Mouse (Mus musculus) thymus, postnatal 10 days (tissue): Measurements from ENCODE around the gene Prl8a1.

Source experiments
- DNase-seq, 2 experiments: peaks; one replicate each; pipeline ENCODE4 v3.0.0; 2021; ENCODE audit warnings: low spot score in 2 of 2

The Prl8a1 gene

DNA sequence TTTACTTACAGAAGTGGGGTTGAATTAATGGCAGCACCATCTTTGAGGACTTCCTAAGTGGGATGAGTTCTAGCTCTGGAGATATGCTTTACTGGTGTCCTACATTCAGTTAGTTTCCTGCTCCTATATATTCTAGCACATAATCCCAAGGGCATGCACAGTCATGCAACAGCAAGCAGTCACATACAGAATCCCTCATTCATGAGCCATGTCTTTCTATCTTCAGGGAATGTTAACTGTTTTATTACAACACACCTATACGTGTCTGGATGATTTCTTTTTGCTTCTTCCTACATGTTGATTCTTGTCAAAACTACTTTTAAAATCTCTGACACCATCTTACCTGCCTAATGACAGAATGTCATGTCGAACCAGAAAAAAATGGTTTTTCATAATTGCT, at the start of gene Prl8a1:
Gene Prl8a1, minus strand, starts transcription at position 101 of the 400 bp plus-strand sequence.
- no peak for DNase-seq

DNA sequence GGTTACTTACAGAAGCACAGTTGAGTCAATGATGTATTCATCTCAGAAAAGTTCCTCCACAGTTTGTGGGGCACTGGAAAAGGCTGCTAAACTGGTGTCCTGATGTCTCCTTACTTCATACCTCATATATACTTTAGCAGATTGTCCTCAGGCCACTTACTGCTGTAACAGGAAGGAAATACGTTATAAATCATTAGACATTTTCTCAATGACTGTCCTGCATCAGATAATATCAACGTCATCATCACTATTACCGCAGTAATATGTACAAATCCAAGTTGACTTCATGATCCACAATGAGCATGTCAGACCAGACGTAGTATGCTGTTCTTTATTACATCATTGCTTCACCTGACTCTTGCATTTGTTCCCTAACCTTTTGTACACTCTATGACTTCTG, 28.5 kb upstream of the Prl8a1 start, which contains the start of gene Prl7b1:
Gene Prl7b1, minus strand, starts transcription at position 101 of the 400 bp plus-strand sequence.
- no peak for DNase-seq

DNA sequence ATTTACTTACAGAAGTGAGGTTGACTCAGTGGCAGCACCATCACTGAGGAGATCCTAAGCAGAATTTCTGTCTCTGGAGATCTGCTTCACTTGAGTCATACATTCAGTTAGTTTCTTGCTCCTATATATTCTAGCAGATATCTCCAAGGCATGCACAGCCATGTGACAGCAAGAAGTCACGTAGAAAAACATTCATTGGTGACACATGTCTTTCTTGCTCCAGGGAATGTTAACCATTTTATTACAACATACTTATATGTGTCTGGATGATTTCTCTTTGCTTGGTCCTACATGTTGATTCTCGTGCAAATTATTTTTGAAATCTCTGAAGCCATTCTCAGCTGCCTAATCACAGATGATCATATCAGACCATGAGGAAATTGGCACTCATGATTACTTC, 17.5 kb downstream of the Prl8a1 start, which contains the start of gene Prl8a9:
Gene Prl8a9, minus strand, starts transcription at position 101 of the 400 bp plus-strand sequence.
- no peak for DNase-seq

DNA sequence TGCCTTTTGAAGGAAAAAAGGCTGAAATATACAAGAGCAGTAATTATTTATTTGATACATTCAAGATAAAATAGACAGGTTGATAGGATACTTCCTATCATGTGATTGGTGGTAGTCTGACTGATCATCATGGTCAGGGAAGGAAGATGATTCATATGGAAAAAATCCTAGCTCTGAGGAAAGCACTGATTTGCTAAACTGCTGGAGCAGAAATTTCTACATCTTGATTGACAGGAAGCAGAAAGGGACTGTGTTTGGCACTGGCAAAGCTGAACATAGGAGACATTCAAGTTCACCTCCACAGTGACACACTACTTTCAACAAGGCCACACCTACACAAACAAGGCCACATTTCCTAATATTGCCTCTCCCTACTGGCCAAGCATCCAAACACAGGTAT, 28.6 kb downstream of the Prl8a1 start:
- DNase-seq = no peak
